Mouse (Mus musculus): ENCODE data around the gene Thoc3.
"Not testable (repeated sequence)": the region's sequence is repeated elsewhere in the genome, so short reads cannot be mapped to it uniquely, and the experiment has no call there.

Gene Thoc3

DNA sequence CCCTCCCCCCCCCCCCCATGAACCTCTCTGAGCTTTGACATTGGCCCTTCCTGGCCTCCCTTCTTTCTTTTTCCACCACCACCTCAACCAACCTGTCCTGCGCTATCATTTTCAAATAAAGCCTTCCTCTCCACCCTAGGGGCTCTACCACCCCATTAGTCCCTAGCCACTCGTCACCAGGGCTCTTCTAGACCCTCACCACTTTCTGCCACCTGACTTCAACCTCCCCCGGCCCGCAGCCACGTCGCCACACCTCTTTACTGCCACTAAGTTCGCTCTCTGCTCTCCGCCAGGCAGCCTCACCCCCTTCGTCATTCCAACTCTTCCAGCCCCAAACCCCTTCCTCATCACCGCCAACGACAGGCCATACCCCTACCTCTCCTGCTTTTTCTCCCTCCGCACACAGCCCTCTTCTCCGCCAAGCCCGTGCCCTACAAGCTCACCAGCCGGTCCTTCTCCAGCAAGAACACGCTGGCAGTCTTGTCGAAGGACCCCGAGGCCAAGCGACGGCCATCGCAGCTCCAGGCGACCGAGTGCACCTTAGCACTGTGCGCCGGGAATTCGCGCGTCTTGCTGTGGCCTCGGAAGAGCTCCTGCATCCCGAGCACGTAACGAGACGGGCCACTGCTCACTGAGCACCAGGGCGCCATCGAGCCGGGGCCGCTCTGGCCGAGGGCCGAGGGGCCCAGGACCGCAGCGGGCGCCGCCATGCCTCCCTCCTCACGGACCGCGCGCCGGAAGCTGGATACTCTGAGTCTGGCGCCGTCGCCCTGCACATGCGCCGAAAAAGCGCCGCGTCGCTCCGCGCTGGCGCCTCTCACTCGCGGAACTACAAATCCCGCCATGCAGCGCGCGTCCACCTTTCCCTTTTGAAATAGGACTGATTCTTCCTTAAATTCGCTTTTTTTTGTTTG is at the start of gene Thoc3:
TSS of gene Thoc3 (minus strand) at position 752 of the 914 bp plus-strand sequence.
- DNase-seq: peak; percentile 86

DNA sequence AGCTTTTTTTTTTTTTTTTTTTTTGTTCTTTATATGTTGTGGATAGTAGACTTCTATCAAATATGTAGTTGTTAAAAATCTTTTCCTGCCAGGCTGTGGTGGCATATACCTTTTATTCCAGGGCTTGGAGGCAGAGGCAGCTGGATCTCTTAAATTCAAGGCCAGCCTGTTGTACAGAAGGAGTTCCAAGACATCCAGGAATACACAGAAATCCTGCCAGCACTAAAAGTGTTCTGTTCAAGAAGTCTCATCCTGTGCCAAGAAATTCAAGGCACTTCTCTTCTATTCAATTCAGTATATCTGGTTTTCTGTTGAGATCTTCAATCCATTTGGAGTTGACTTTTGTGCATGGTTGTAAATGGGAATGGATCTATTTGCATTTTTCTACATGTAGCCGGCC is 37.3 kb upstream of the Thoc3 start:
- no peak for DNase-seq

DNA sequence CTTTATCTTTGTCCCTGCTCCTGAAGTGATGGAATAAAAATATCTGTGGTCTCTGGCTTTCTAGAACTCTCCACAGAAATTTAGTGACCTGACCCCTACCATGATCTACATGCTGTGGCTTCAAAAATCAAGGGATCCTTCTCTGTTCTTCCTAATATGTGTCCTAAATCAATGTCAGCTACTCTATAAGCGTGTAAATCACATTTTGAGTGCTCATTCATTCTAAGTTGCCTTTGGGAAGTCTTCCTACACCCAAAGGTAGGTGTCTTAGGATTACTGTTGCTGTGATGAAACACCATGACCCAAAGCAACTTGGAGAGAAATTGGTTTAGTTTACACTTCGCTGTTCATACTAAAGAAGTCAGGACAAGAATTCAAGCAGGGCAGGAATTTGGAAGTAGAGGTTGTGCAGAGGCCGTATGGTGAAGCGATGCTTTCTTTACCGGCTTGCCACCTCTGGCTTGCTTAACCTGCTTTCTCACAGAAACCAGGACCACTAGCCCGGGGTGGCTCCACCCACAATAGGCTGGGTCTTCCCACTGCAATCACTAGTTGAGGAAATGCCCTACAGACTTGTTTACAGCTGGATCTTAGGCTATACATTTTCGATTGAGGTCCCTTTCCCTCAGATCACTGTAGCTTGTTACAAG is 36.1 kb upstream of the Thoc3 start:
- DNase-seq: peak; percentile 10

DNA sequence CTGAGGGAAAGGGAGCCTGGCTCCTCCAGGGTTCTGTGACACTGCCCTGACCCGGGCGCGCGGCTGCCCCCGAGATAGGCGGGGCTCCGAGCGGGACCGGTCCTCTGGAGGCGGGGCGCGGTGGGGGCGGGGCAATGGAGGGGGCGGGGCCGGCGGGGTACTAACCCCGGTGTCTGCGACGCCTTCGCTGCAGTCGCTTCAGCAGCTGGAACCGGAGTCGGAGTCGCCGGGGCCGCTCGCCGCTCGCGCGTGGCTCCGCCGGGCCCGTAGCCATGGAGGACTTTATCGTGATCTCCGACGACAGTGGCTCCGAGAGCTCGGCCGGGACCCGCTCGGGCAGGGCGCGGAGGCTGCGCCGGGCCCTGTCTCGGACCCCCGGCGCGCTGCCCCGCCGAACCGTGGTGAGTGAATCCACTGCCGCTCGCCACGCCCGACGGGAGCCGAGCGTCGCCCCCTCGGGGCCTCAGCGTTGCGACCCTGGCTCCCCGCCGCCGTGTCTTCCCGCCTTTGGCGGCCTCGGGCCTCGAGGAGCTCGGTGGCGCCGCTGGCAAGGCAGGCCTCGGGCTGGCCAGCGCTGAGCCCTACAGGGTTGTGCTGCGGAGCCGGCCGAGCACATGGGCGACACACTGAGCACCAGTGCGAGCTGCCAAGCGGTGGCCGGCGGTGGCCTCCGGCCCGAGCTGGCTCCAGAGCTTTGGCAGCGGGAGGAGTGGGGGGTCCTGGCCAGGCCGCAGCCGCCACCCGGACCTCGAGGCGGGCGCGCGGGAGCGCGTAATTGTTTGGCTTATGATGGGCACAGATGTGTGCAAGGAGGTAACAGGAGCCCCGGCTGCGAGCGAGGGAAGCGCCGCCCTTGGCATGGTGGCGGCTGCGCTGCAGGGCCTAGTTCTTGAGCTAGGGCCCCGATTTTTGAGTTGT is 35.2 kb upstream of the Thoc3 start, which contains the start of gene Simc1:
TSS of gene Simc1 (plus strand) at position 176 of the 918 bp plus-strand sequence.
- peak; percentile 57 for DNase-seq

DNA sequence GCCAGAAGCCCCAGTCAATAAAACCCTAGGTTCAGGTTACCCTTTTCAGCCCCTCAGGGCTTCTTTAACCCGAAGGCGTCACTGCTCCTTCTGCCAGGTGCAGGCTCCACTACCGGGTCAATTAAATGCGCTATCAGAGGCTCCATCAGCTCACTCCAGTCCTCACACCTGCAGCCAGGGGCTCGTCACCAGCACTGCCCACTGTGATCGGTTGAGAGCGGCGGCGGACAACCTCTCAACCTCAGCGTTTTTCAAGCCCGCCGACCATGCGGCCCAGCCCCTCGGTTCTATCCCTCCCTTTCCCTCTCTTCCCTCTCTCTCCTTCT is 34.6 kb upstream of the Thoc3 start:
- DNase-seq: no peak

DNA sequence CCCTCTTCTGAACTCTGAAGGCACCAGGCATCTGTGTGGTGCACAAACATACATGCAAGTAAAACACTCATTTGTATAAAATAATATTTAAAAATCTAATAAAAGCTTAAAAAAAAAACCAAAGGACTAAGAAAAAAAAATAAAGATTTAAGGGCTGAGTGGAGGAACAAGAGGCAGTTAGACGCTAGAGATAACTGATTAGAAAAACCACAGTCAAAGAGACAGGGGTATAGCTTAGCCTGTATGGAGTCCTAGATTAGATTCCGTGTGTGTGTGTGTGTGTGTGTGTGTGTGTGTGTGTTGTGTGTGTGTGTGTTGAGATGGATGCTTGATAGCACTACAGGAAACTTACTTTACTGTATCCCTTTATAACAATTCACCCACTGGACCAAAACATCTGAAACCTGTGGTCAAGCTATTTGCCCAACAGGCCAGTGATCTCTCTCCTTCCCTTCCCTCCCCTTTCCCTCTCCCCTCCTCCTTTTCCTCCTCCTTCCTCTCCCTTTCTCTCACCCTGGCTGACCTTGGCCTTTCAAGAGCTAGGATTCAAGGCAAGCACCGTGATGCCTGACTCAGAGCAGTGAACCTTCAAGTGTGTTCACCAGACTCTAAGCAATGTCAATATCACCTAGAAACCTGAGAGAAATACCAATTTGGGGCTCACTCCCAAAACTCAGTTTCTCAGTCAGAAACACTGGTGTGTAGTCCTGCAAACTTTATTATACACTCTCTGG is 33.5 kb upstream of the Thoc3 start:
- DNase-seq: no peak

DNA sequence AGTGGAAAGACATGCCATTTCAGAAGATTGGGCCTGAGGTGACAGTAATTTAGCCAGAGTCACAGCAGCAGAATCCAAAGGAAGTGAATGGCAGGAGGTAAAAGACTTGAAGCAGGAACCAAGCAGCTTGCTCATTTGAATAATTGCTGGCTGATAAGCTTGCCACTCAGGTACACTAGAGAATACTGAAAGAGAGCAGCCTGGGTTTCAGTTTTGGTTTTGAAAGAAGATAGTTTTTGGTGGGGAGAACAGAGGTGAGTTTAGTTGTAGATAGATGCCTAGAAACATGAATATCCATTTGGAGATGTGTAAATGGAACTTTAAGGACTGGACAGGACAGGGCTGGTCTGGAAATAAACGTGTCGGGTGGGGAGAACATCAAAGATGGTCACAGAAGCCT is 32.7 kb upstream of the Thoc3 start:
- DNase-seq: no peak

DNA sequence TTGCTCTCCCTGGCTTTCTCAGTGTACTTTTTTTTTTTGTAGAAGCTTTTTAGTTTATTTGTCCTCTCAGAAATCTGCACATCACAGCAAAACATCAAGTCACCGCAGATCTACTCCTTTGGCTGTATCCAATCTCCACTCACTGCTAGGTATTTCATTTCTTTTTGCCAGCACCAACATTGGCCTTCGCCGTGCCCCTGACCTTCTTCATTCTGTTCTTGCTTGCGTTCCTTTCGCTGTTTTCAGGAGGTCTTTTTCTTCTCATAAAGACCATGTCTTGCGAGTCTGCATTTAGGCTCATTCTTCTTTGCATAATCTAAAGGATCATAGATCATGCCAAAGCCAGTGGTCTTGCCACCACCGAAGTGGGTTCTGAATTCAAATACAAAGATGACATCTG is 30.9 kb upstream of the Thoc3 start:
- DNase-seq: not testable (repeated sequence)

DNA sequence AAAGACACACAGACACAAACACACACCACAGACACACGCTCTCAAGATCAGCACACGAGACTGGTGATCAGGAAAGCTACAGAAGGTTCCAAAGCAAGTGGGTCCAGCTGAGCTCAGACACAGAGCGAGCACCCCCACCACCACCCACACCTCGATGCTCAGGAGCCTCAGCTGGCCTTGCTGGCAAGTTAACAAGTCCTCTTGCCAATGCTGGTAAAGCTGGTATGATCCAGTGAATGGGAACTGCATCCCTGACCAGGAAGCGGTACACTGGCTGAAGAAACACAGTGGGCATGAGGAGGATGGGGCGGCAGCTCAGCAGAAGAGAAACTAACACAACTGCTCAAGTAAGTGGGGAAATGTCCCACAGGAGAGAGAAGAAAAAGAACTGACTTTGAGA is 22.7 kb upstream of the Thoc3 start:
- DNase-seq: no peak

DNA sequence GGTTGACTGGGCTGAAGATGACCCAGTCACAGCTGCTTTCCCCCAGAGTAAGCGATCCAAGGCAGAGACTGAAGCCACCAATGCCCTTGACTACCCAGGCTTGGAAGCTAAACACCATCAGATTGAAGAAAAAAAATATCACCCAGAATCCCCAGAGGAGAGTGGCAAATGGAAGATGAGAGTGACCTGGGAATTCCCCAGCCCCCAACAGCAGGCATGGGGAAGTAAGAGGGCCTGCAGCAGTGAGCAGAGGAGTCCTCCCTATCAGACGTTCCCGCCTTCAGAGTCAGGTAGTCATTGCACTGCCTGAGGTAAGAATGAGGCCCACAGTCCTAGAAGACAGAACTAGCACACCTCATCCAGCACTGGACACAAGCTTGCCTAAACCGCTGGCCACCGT is 21.8 kb upstream of the Thoc3 start:
- no peak for DNase-seq

DNA sequence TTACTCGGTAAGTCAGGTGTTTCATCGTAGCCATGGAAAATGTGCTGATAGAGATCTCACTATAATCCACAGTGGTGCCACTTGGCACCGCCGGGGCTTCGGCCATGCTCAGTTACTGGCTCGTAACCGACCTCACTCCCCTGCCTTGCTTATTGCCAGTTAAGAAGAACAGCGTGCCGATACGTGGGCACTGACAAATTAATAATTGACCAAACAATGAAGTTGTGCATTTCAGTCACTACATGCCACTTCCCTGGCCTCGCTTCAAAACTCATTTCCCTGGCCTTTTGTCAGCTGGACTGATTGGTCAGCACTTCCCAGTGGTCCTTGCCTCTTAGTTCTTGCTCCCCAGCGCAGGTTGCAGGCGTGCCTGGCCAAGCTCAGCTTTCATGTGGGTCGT is 12.8 kb upstream of the Thoc3 start:
- no peak for DNase-seq

DNA sequence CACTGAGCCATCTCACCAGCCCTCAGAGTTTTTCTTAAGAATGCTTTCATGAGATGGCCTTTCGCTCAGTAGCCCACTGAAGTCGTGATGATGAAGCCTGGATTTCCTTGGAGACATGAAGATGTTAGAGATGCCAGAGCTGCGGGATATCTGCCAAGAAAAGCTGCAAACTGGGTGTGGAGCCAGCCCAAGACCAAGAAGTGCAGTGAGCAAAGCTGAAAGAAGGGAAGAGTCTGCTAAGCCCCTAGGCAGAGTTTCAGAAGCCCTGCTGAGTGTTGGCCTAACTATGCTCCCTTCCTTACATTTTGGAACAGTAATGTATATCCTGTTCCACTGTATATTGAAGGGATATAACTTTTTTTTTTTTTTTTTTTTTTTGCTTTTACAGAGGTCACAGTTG is 10.6 kb upstream of the Thoc3 start:
- no peak for DNase-seq

DNA sequence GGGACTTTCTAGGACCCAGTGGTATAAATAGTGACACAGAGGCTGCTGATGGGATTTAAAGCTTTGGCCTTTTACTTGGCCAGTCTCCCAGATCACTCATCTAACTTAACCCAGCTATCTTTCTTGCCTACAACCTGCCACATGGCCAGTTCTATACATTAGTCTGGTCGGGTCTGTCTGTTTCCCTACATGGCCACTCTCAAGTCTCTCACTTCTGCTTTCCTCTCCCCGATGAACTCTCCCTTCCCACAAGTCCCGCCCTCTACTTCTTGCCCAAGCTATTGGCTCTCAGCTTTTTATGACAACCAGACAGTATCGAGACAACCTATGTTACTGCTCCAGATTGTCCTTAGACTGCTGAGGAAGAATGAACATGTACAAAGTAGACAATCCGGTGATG is 7.1 kb upstream of the Thoc3 start:
- DNase-seq: no peak

DNA sequence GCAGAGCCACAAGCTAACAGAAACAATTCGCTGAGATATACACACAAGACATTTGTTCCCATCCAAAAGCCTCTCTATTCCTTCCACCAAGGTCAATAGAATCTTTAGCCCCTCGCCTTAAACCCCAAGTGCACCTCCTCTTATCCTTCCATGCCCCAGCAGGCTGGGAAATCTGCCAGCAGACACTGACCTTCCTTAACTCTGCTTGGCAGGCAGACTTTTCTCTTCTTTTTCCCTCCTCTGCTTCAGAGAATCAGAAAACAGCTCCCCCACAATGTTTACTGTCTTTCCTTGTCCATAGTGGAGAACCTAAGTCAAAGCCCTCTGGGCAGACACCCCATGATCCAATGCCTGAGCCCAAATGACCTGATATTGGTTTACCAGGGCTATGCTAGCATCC is 6.3 kb upstream of the Thoc3 start:
- no peak for DNase-seq

DNA sequence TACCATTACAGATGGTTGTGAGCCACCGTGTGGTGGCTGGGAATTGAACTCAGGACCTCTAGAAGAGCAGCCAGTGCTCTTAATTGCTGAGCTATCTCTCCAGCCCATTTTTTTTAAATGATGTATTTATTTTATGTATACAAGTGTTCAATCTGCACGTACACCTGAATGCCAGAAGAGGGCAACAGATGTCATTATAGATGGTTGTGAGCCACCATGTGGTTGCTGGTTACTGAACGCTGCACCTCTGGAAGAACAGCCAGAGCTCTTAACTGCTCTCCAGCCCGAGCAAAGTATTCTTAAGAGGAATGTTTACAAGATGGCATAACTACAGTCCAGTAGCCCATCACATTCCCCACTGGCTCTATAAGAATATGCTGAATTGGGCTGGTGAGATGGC is 3.3 kb upstream of the Thoc3 start:
- no peak for DNase-seq

DNA sequence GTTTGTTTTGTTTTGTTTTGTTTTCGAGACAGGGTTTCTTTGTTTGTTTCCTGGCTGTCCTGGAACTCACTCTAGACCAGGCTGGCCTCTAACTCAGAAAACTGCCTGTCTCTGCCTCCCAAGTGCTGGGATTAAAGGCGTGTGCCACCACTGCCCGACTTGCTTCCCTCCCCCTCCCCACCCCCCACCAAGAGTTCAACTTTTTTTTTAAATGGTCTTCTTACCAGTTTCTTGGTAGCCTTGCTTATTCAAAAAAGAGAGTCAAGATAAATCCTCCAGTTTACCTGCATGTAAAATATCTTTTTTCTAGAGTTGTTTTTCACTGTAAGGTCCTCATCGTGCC is 334 bp upstream of the Thoc3 start:
- DNase-seq: no peak

DNA sequence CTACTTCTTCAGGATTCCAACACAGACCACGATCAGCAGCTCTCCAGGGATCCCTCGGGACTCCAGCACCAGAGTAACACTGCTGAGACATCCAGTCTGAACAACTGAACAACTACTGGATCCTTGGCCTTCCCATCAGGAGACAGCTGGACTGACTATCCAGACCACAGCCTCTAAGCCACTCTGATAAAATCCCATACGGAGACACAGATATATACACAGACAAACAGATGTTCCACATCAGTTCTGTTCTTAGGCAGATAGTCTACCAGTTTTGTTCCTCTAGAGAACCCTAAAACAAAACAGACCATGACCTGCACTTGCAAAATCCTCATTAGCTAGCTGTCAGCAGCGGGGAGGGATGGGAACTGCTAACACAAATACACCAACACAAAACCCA is 9.4 kb downstream of the Thoc3 start:
- DNase-seq: no peak

DNA sequence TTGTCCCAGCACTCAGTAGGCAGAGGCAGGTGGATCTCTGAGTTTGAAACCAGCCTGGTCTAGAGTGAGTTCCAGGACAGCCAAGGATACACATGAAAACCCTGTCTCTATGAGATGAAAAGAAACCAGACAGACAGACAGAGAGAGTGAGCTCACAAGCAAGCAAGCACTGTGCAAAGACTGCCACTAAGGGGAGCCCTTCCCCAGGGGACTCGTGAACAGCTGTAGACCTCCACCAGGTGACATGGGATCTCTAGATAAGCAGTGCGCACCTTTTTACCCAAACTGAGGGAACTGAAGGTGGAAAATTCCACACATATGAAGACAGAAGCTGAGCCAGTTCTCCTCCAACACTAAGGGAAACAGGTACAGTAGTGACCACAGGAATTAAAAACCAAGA is 11.6 kb downstream of the Thoc3 start:
- no peak for DNase-seq

DNA sequence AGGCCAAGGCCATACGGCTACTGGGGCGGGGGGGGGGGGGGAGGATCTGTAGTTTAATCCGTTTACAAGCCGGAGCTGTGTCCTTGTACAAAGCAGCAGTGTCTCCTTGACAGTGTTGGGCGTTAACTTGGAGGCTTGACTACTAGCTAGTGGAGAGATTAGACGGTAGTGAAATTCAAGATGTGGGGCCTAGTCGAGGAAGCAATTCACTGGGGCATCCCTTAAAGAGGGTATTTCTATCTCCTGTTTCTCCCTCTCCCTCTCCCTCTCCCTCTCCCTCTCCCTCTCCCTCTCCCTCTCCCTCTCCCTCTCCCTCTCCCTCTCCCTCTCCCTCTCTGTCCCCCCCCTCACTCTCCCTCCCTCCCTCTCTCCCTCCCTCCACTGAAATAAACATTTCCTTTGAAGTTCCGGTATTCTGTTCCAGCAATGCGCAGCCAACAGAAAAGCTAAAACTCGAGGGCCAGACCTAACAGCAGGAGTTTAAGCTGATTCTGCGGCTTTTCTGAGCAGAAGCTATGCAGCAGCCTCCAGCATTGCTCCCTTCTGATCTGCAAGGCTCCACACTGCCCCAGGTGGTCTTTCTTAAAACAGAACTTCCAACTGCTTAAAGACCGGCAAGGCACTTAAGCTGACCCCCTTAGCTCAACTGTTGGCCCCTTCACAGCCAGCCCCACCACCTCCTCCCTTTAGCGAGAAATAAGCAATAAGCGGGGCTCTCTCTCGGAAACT is 21.0 kb downstream of the Thoc3 start:
- DNase-seq: no peak

DNA sequence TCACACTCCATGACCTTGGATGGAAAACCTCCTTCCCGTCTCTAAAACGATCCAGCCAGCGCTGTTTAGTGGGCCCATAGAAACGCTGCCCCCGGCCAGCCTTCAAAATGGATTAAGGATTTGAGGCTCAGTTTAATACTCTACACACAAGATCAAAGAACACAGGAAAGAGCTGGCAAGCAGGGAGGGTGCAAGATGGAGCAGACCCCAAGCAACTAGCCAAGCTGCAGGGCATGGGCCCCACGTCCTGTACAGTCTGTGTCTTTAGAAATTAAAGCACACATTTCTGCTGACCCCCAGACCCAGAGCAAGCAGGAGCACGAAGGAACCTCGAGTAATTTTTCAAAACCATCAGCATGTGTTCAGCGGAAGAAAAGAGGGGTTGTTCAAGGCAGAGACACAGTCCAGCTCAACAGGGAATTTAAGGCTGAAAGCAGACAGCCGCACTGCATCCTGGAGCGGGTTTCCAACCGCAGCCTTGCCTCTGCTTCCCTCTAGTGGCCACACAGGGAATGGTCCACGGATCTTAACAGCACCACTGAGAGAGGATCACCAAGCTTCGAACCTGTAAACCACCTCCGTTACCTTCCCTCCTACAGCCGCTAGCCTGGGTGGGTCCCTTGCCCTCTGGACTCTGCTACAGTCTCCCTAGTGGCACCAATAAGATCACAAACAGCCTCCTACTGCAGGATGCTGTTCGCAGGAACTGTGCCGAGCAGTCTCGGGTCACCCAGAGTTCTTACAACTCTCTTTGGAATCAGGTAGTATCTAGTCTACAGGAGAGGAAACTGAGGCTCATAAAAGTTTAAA is 21.8 kb downstream of the Thoc3 start:
- peak; percentile 84 for DNase-seq

DNA sequence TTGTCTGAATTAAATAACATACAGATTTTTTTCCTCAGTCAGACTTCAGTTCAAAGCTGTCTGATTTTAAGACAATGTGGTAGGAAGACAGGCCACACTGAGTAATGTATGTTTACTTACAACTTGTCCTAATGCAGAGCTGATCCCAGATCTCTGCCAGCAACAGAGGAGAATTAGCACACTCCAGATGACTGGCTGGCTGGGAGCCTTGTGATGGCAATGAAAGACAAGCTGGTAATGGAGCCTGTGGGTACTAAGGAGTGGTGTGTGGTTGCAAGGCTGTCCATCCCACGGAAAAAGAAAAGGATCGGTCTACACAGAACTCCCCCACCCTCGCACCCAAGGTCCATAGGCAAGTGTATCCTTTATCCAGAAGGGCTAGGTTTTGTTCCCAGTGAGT is 25.0 kb downstream of the Thoc3 start:
- no peak for DNase-seq
